Mouse (Mus musculus) forebrain, embryonic 12.5 days (tissue): ENCODE measurements around the gene Plscr1. TPM values are rescaled to one million over a fixed set of nuclear protein-coding genes. Genes with fewer than 3 reads are reported as not detected.
A peak's percentile ranks its signal among the peaks of the same experiment; 100 is the strongest.

Experiments
- ATAC-seq: fragments of 200-750 bp; cut with Nextera tagmentation; 2 replicates; pipeline ENCODE4 v1.8.0; 2017; ENCODE audit warnings: moderate TSS enrichment; ENCODE audit not compliant: low FRiP score
- H3K27ac ChIP-seq: fragments of 300-500 bp; sonication (generic); 2 replicates; pipeline ENCODE4 v1.5.1; 2016; ENCODE audit warnings: mild to moderate bottlenecking
- H3K27me3 ChIP-seq: fragments of 300-500 bp; sonication (generic); 2 replicates; pipeline ENCODE4 v1.6.1; 2016; ENCODE audit warnings: mild to moderate bottlenecking
- H3K36me3 ChIP-seq: fragments of 300-500 bp; sonication (generic); replicated peaks from 2 replicates; pipeline ENCODE4 v1.6.1; 2016; ENCODE audit warnings: mild to moderate bottlenecking
- H3K4me1 ChIP-seq: fragments of 300-500 bp; sonication (generic); 2 replicates; pipeline ENCODE4 v1.6.1; 2016
- H3K4me2 ChIP-seq: fragments of 300-500 bp; sonication (generic); 2 replicates; pipeline ENCODE4 v1.6.1; 2016; ENCODE audit warnings: mild to moderate bottlenecking, moderate library complexity
- H3K4me3 ChIP-seq: fragments of 300-500 bp; sonication (generic); replicated peaks from 2 replicates; pipeline ENCODE4 v1.5.1; 2016; ENCODE audit warnings: mild to moderate bottlenecking
- H3K9ac ChIP-seq: fragments of 300-500 bp; sonication (generic); 2 replicates; pipeline ENCODE4 v1.6.1; 2016; ENCODE audit warnings: mild to moderate bottlenecking
- H3K9me3 ChIP-seq: fragments of 300-500 bp; sonication (generic); 2 replicates; pipeline ENCODE4 v1.6.1; 2016
- WGBS: fragments of 180-500 bp; shearing (Covaris S2); methylation state at CpG from one replicate; pipeline ENCODE4 v1.1.7; 2016; 5-methylcytosine and 5-hydroxymethylcytosine counted together
- polyA plus RNA-seq: library from polyadenylated mRNA; unstranded; fragments of >200 nt; fragmentation: Nextera tagmentation; extraction: Ambion mirVana; gene quantifications from 2 replicates; pipeline ENCODE4 v1.2.1, GENCODE M21; 2016

Plscr1 gene
- 21.7 and 22.7 TPM in 2 replicates for polyA plus RNA-seq

GRCm38 (mm10) chr9:92249447-92249852, at the start of gene Plscr1:
Gene Plscr1 (plus strand): TSS chr9:92249750.
- H3K9me3 ChIP-seq: no peaks in the 10 kb centered on the region
- H3K4me1 ChIP-seq: peaks cover 13% of the 10 kb centered on the region
- H3K27me3 ChIP-seq: no peaks in the 10 kb centered on the region
- peak within 1 kb of the TSS; percentile 83 for H3K27ac ChIP-seq
- H3K4me3 ChIP-seq: peak within 1 kb of the TSS; percentile 62
- H3K9ac ChIP-seq: peak within 1 kb of the TSS; percentile 77
- no peaks in the 10 kb centered on the region for H3K36me3 ChIP-seq
- ATAC-seq: no peak
- H3K4me2 ChIP-seq: peak within 1 kb of the TSS; percentile 65
- 40% methylated on average over 7 of the region's 7 CpGs for WGBS

GRCm38 (mm10) chr9:92204397-92204796, 45.2 kb upstream of the Plscr1 start:
- no peaks in the 10 kb centered on the region for H3K9me3 ChIP-seq
- H3K27me3 ChIP-seq: no peaks in the 10 kb centered on the region
- H3K4me3 ChIP-seq: no peak overlapping the region
- H3K9ac ChIP-seq: no peak overlapping the region
- no peaks in the 10 kb centered on the region for H3K36me3 ChIP-seq
- ATAC-seq: no peak
- H3K4me2 ChIP-seq: no peak overlapping the region
- H3K27ac ChIP-seq: no peak overlapping the region
- 76% methylated on average over 2 of the region's 2 CpGs for WGBS
- no peaks in the 10 kb centered on the region for H3K4me1 ChIP-seq

DNA sequence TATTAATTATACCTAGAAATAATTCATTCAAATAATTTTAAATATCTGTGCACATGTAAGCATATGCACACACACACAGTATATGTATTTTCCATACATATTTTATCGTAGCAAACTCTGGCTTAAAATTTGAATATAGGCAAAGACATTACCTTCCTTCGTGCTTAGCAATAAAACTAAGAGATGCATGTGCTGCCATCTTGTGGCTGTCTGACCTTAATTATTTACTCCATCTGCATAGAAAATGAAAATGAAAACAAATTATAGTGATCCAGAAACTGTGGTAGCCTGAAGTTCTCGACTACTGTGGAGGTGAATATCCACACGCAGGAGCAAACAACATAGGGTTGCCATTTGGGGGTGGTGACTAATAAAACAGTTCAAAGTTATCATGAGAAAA, 42.2 kb upstream of the Plscr1 start:
- Histone ChIP-seq H3K36me3 (no peaks in the 10 kb centered on the region), H3K4me1 (no peaks in the 10 kb centered on the region), H3K9ac (no peak overlapping the region), H3K4me2 (no peak overlapping the region), H3K27ac (no peak overlapping the region), H3K9me3 (no peaks in the 10 kb centered on the region), H3K4me3 (no peak overlapping the region), H3K27me3 (no peaks in the 10 kb centered on the region)
- ATAC-seq: peak; percentile 68; the same call in 1 of the 2 replicates
- 47% methylated on average over 4 of the region's 4 CpGs for WGBS

- ATAC-seq: no peak
- Histone ChIP-seq H3K36me3 (no peaks in the 10 kb centered on the region), H3K9me3 (no peaks in the 10 kb centered on the region), H3K4me2 (no peak overlapping the region), H3K4me1 (no peaks in the 10 kb centered on the region), H3K27ac (no peak overlapping the region), H3K9ac (no peak overlapping the region), H3K27me3 (no peaks in the 10 kb centered on the region), H3K4me3 (no peak overlapping the region)
- 88% methylated on average over 8 of the region's 8 CpGs for WGBS
Observed at GRCm38 (mm10) chr9:92207757-92208156, 41.8 kb upstream of the Plscr1 start.

DNA sequence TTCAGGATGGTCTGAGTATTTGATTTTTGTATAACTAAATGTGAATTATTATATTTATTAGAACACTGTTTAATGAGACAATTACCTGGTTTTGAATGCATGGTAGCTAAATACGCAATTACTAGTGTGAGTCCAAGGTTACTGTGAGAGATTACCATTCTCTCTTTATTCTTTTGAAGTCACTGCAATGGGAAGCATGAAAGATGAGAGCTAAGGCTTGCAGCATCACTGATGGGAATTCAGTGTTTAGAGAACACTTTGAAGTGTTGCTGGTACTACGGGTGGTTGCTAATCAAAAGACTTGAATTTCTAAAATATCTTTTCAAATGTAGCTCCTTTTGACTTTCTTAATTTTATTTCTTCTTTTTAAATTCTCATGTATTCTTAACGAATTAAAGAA, 39.7 kb upstream of the Plscr1 start:
- Histone ChIP-seq H3K36me3 (no peaks in the 10 kb centered on the region), H3K9me3 (no peaks in the 10 kb centered on the region)
- WGBS: 59% methylated on average over 3 of the region's 3 CpGs

DNA sequence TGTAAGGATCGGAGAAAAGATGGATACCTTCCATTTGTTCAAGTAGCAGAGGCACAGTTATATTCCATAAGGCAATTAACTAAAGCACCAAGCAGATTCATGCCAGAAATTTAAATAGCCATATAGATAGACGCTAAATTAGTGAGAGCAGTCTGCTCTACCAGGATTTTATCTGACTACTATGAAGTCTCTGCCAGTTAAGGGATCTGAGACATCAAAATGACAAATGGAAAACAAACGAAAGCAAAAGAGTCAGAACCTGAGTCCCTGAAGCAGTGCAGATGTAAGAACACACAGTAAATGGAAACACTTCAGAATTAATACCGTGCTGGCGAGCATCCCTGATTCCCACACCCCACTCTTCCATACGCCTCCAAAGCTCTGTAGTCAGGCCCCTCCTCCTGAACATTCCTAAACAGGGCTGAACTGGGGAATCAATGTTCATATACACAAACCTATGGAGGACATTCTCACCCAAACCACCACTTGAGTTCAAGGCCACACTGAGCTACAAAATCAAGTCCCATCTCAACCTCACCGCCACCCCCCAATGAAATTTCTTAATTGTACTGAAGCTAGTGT, 39.1 kb upstream of the Plscr1 start:
- ATAC-seq: no peak
- H3K27ac ChIP-seq: no peak overlapping the region
- WGBS: 74% methylated on average over 7 of the region's 7 CpGs

More for the DNA sequence above, 39.7 kb upstream of the Plscr1 start:
- no peaks in the 10 kb centered on the region for H3K4me1 ChIP-seq
- H3K27ac ChIP-seq: no peak overlapping the region
- no peak for ATAC-seq
- no peaks in the 10 kb centered on the region for H3K27me3 ChIP-seq
- H3K9ac ChIP-seq: no peak overlapping the region
- H3K4me3 ChIP-seq: no peak overlapping the region
- H3K4me2 ChIP-seq: no peak overlapping the region

DNA sequence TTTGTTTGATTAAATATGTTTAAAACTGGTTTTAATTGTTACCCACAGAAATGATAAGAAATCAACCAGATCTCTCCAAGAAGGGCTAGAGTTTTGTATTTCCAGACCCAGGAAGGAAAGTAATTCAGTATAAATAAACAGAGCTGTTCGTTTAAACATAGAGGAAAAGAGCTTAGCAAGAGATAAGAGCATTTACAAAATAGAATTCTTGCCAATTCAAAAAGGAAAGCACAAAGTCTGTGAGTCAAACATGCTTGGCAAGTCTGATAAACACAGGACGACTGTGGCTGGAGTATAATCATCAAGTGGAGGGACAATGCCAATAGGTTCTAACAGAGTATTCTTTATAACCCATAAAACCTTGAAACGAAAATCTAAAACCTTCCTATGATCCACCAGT, 38.5 kb upstream of the Plscr1 start:
- Histone ChIP-seq H3K36me3 (no peaks in the 10 kb centered on the region), H3K9me3 (no peaks in the 10 kb centered on the region), H3K27ac (no peak overlapping the region), H3K4me3 (no peak overlapping the region), H3K4me1 (no peaks in the 10 kb centered on the region), H3K9ac (no peak overlapping the region), H3K4me2 (no peak overlapping the region), H3K27me3 (no peaks in the 10 kb centered on the region)
- ATAC-seq: no peak
- 78% methylated on average over 3 of the region's 3 CpGs for WGBS

More for the DNA sequence above, 39.1 kb upstream of the Plscr1 start:
- Histone ChIP-seq H3K9ac (no peak overlapping the region), H3K4me3 (no peak overlapping the region), H3K4me1 (no peaks in the 10 kb centered on the region), H3K27me3 (no peaks in the 10 kb centered on the region), H3K36me3 (no peaks in the 10 kb centered on the region), H3K4me2 (no peak overlapping the region), H3K9me3 (no peaks in the 10 kb centered on the region)

DNA sequence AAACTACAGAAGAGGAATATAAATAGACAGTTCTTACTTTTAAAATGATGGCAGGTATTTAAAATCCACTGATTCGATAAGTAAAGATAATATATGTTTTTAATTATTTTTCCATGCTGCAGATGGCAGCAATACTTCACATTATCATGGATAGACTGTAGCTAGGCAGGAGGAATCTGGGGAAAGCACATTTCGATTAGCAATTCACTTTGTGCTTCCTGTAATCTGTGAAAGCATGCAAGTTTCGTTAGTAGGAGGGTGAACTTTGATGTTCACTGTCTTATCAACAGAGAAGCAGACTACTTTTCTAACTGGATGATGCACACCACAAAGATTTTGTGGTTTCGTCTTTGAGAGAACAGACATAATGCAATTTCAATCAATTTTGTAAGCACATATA, 32.1 kb upstream of the Plscr1 start:
- Histone ChIP-seq H3K9ac (no peak overlapping the region), H3K4me3 (no peak overlapping the region), H3K27me3 (no peaks in the 10 kb centered on the region), H3K4me1 (no peaks in the 10 kb centered on the region), H3K36me3 (no peaks in the 10 kb centered on the region), H3K27ac (no peak overlapping the region), H3K4me2 (no peak overlapping the region), H3K9me3 (no peaks in the 10 kb centered on the region)
- 78% methylated on average over 4 of the region's 4 CpGs for WGBS
- ATAC-seq: no peak

DNA sequence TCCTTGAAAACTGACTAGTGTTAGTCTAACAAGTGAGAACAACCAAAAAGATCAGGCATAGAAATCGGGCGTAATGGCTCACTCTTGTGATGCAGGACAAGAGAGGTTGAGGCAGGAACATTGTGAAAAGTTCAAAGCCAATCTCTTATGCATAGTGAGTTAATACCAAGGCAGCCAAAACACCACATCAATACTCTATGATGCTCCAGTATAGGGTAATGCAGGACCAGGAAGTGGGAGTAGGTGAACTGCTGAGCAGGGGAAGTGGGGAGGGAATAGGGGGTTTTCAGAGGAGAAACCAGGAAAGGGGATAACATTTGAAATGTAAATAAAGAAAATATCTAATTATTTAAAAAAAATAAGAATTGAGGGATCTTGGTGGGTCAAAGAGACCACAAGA, 31.7 kb upstream of the Plscr1 start:
- Histone ChIP-seq H3K4me1 (no peaks in the 10 kb centered on the region), H3K4me3 (no peak overlapping the region), H3K9me3 (no peaks in the 10 kb centered on the region), H3K27ac (no peak overlapping the region), H3K9ac (no peak overlapping the region), H3K36me3 (no peaks in the 10 kb centered on the region), H3K27me3 (no peaks in the 10 kb centered on the region), H3K4me2 (no peak overlapping the region)
- ATAC-seq: no peak
- 88% methylated on average over 2 of the region's 2 CpGs for WGBS

DNA sequence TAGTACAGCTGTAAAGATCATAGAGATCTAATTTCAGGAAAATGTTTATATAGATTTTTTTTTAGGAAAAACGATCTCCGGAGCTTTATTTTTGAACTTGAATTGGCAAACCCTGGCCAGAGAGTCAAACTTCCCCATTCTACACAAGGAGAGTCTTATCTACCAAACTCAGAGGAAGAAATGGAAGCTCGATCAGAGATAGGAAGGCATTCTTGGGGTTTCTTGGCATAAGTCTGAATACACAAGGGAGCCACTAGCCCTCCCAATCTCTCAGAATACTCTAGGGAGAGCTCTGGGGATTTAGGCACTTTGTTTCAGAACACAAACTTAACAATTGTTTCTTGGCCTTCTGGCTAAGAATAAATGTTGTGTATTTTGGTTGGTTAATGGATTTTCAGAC, 29.4 kb upstream of the Plscr1 start:
- H3K36me3 ChIP-seq: no peaks in the 10 kb centered on the region
- no peaks in the 10 kb centered on the region for H3K9me3 ChIP-seq
- WGBS: 83% methylated on average over 3 of the region's 3 CpGs
- H3K27me3 ChIP-seq: no peaks in the 10 kb centered on the region
- H3K4me3 ChIP-seq: no peak overlapping the region
- H3K27ac ChIP-seq: no peak overlapping the region
- H3K4me2 ChIP-seq: no peak overlapping the region
- no peak for ATAC-seq
- H3K4me1 ChIP-seq: no peaks in the 10 kb centered on the region
- no peak overlapping the region for H3K9ac ChIP-seq

DNA sequence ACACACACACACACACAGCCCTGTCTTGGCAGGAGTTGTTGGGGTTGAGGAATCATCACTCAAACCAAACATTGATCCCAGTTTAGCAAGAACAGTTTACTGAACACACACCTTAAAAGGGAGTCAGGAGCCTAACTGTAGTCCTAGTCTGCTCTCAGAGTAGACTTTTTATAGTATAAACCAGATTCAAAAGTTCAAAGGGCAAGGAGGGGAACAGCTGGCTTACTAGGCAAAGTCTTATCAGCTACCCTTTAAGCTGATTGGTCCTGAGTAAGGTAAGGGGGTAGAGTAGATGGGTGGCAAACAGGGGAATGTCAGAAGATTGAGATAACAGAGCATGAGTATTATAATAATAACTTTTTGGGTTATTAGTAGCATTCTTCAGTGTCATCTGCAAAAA, 28.1 kb upstream of the Plscr1 start:
- no peaks in the 10 kb centered on the region for H3K27me3 ChIP-seq
- no peaks in the 10 kb centered on the region for H3K4me1 ChIP-seq
- no peak overlapping the region for H3K4me2 ChIP-seq
- ATAC-seq: no peak
- no peaks in the 10 kb centered on the region for H3K36me3 ChIP-seq
- no peaks in the 10 kb centered on the region for H3K9me3 ChIP-seq
- no peak overlapping the region for H3K9ac ChIP-seq
- no peak overlapping the region for H3K27ac ChIP-seq
- no peak overlapping the region for H3K4me3 ChIP-seq

GRCm38 (mm10) chr9:92224598-92225231, 24.8 kb upstream of the Plscr1 start:
- Histone ChIP-seq H3K36me3 (no peaks in the 10 kb centered on the region), H3K9me3 (no peaks in the 10 kb centered on the region), H3K4me3 (no peak overlapping the region), H3K4me1 (no peaks in the 10 kb centered on the region), H3K4me2 (no peak overlapping the region), H3K9ac (no peak overlapping the region), H3K27ac (no peak overlapping the region), H3K27me3 (no peaks in the 10 kb centered on the region)
- no peak for ATAC-seq
- WGBS: 85% methylated on average over 1 of the region's 1 CpGs

GRCm38 (mm10) chr9:92226127-92226655, 23.4 kb upstream of the Plscr1 start:
- H3K27ac ChIP-seq: no peak overlapping the region
- H3K4me1 ChIP-seq: no peaks in the 10 kb centered on the region
- no peak overlapping the region for H3K9ac ChIP-seq
- no peaks in the 10 kb centered on the region for H3K36me3 ChIP-seq
- no peak overlapping the region for H3K4me3 ChIP-seq
- 87% methylated on average over 3 of the region's 3 CpGs for WGBS
- H3K4me2 ChIP-seq: no peak overlapping the region
- ATAC-seq: no peak
- H3K9me3 ChIP-seq: no peaks in the 10 kb centered on the region
- H3K27me3 ChIP-seq: no peaks in the 10 kb centered on the region
